Mouse (Mus musculus) limb, embryonic 11.5 days (tissue): ENCODE measurements around the gene Cpsf6. TPM values are rescaled to one million over a fixed set of nuclear protein-coding genes. Genes with fewer than 3 reads are reported as not detected.

ENCODE experiments used
- ATAC-seq: fragments of 200-750 bp; cut with Nextera tagmentation; 2 replicates; pipeline ENCODE4 v1.8.0; 2017; ENCODE audit warnings: low read depth; ENCODE audit not compliant: insufficient number of reproducible peaks, low FRiP score, low TSS enrichment
- DNase-seq: peaks from one replicate; pipeline ENCODE4 v3.0.0-alpha.2; 2015; ENCODE audit warnings: low spot score
- H3K27ac ChIP-seq: fragments of 300-500 bp; sonication (generic); replicated peaks from 2 replicates; pipeline ENCODE4 v1.5.1; 2014; ENCODE audit warnings: low read depth, mild to moderate bottlenecking, low read length
- H3K27me3 ChIP-seq: fragments of 300-500 bp; sonication (generic); 2 replicates; pipeline ENCODE4 v1.6.1; 2014; ENCODE audit warnings: mild to moderate bottlenecking, low read length, mixed read lengths; ENCODE audit not compliant: control insufficient read depth, insufficient read depth
- H3K36me3 ChIP-seq: fragments of 300-500 bp; sonication (generic); 2 replicates; pipeline ENCODE4 v1.6.1; 2014; ENCODE audit warnings: mild to moderate bottlenecking, low read length, moderate library complexity, mixed read lengths; ENCODE audit not compliant: control insufficient read depth, insufficient read depth
- H3K4me1 ChIP-seq: fragments of 300-500 bp; sonication (generic); 2 replicates; pipeline ENCODE4 v1.6.1; 2014; ENCODE audit warnings: low read length, mixed read lengths; ENCODE audit not compliant: control insufficient read depth, insufficient read depth
- H3K4me2 ChIP-seq: fragments of 300-500 bp; sonication (generic); 2 replicates; pipeline ENCODE4 v1.6.1; 2014; ENCODE audit warnings: low read depth, mild to moderate bottlenecking, moderate library complexity; ENCODE audit not compliant: severe bottlenecking
- H3K4me3 ChIP-seq: fragments of 300-500 bp; sonication (generic); 2 replicates; pipeline ENCODE4 v1.5.1; 2014; ENCODE audit warnings: low read depth, low read length
- H3K9ac ChIP-seq: fragments of 300-500 bp; sonication (generic); 2 replicates; pipeline ENCODE4 v1.6.1; 2014; ENCODE audit warnings: mild to moderate bottlenecking, low read length
- H3K9me3 ChIP-seq: fragments of 300-500 bp; sonication (generic); 2 replicates; pipeline ENCODE4 v1.6.1; 2016; ENCODE audit warnings: low read length; ENCODE audit not compliant: control insufficient read depth
- WGBS: fragments of 180-500 bp; shearing (Covaris S2); extraction: QIAGEN DNeasy Blood & Tissue Kit; methylation state at CpG from one replicate; pipeline ENCODE4 v1.1.7; 2014; 5-methylcytosine and 5-hydroxymethylcytosine counted together
- polyA plus RNA-seq: library from polyadenylated mRNA; unstranded; fragments of >200 nt; fragmentation: Nextera tagmentation; extraction: Ambion mirVana; gene quantifications from 2 replicates; pipeline ENCODE4 v1.2.1, GENCODE M21; 2014

Gene Cpsf6
- polyA plus RNA-seq, 1 experiment from 2014 or later: 225 TPM

DNA sequence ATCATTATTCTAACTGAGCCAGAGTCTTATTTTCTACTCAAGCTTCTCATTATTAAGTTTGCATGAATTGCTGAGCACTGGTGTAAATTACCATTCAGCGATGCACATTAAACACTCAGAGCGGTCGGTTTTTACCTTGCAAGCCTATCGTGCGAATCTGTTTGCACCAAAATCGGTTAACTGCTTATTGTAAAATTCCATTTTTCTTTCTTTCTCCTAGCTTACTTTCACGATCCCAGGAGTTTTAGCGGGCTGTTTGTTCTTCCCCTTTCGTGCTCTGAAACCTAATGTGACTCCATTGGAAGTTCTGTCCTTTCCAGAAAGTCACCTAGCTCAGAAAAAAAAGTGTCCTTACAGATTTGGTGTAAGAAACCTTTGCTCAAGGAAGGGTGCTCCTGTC, 36.3 kb upstream of the Cpsf6 start:
- Histone ChIP-seq H3K9ac (no peak overlapping the region), H3K27me3 (no peaks in the 10 kb centered on the region), H3K36me3 (no peaks in the 10 kb centered on the region), H3K4me3 (no peak overlapping the region), H3K4me1 (no peaks in the 10 kb centered on the region; the same call in 1 of the 2 replicates), H3K9me3 (no peaks in the 10 kb centered on the region), H3K4me2 (no peak overlapping the region), H3K27ac (no peak overlapping the region)
- WGBS: 88% methylated on average over 9 of the region's 9 CpGs
- ATAC-seq: no peak
- no peak for DNase-seq

GRCm38 (mm10) chr10:117415364-117416057, 35.7 kb upstream of the Cpsf6 start:
- Histone ChIP-seq H3K9ac (no peak overlapping the region), H3K27ac (no peak overlapping the region), H3K9me3 (no peaks in the 10 kb centered on the region), H3K36me3 (no peaks in the 10 kb centered on the region), H3K4me3 (no peak overlapping the region), H3K4me2 (no peak overlapping the region), H3K27me3 (no peaks in the 10 kb centered on the region), H3K4me1 (no peaks in the 10 kb centered on the region; the same call in 1 of the 2 replicates)
- WGBS: 91% methylated on average over 6 of the region's 6 CpGs
- ATAC-seq (no peak), DNase-seq (no peak)

DNA sequence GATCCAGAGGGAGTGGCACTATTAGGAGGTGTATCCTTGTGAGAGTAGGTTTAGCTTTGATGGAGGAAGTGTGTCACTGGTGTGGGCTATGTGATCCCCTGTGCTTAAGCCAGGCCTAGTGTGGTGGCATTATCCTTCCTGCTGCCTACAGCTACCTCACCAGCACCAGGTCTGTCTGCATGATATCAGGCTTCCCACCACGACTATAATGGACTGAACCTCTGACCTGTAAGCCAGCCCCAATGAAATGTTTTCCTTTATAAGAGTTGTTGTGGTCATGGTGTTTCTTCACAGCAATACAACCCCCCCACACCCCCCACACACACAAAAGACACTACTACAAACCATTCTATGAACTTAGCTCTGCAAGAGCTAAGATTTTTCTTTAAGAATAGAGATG, 34.9 kb upstream of the Cpsf6 start:
- 77% methylated on average over 1 of the region's 1 CpGs for WGBS
- H3K9me3 ChIP-seq: no peaks in the 10 kb centered on the region
- DNase-seq: no peak
- H3K4me2 ChIP-seq: no peak overlapping the region
- H3K27me3 ChIP-seq: no peaks in the 10 kb centered on the region
- no peaks in the 10 kb centered on the region; the same call in 1 of the 2 replicates for H3K4me1 ChIP-seq
- H3K27ac ChIP-seq: no peak overlapping the region
- no peak for ATAC-seq
- H3K9ac ChIP-seq: no peak overlapping the region
- H3K4me3 ChIP-seq: no peak overlapping the region
- H3K36me3 ChIP-seq: no peaks in the 10 kb centered on the region

DNA sequence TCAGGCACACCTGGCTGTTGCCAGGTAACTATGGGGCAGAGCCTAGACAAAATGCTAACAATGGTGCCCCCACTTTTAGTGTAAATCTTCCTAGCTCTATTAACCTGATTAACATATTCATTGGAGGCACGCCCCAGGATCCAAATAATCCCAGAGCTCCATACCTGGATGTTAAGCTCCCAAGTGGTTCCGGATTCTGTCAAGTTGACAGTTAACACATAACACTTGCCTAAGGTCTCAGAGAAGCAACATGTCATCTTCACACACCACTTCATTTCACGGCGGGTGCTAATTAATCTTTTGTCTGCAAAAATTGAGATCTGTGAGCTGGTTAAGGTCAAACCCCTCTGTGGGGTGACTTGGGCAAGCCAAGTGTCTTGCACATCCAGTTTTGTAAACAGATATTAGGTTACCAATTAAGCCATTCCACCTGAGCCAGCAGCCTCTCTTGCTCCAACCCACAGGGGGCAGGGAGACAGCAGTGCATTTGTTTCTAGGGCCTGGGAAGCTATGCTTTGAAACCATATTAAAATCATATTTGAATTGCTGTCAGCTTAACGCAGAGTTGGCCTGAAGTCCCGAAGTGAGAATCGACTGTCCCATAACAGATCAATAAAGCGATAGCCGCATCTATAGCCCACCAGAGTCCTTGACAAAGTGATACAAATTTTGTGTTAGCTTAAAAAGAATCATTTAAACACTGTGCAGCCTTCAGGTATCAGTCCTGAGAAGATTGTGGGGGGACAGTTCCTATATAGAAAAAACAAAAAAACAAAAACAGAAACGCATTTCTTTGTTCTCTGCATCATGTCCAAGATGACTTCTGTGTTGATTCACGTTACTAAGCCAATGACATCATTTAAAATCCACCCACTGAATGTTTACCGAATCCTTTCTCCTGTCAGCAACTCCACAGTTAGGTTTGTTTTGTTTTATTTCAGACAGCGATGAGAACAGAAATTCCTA, 34.0 kb upstream of the Cpsf6 start:
- no peak overlapping the region for H3K27ac ChIP-seq
- no peaks in the 10 kb centered on the region; the same call in 1 of the 2 replicates for H3K4me1 ChIP-seq
- DNase-seq (no peak), ATAC-seq (no peak)
- WGBS: 82% methylated on average over 13 of the region's 13 CpGs
- H3K4me2 ChIP-seq: no peak overlapping the region
- no peaks in the 10 kb centered on the region for H3K27me3 ChIP-seq
- H3K9me3 ChIP-seq: no peaks in the 10 kb centered on the region
- no peak overlapping the region for H3K4me3 ChIP-seq
- H3K9ac ChIP-seq: no peak overlapping the region
- no peaks in the 10 kb centered on the region for H3K36me3 ChIP-seq

GRCm38 (mm10) chr10:117412474-117413057, 32.8 kb upstream of the Cpsf6 start:
- Histone ChIP-seq H3K9me3 (no peaks in the 10 kb centered on the region), H3K4me2 (no peak overlapping the region)
- 81% methylated on average over 7 of the region's 7 CpGs for WGBS

GRCm38 (mm10) chr10:117411716-117412473, 32.1 kb upstream of the Cpsf6 start:
- H3K9me3 ChIP-seq: no peaks in the 10 kb centered on the region
- no peak overlapping the region for H3K27ac ChIP-seq
- WGBS: 34% methylated on average over 16 of the region's 16 CpGs
- no peak overlapping the region for H3K4me3 ChIP-seq
- H3K36me3 ChIP-seq: no peaks in the 10 kb centered on the region
- DNase-seq (no peak), ATAC-seq (no peak)
- no peak overlapping the region for H3K4me2 ChIP-seq
- no peaks in the 10 kb centered on the region for H3K27me3 ChIP-seq
- H3K4me1 ChIP-seq: no peaks in the 10 kb centered on the region; the same call in 1 of the 2 replicates
- H3K9ac ChIP-seq: no peak overlapping the region

More at GRCm38 (mm10) chr10:117412474-117413057, 32.8 kb upstream of the Cpsf6 start:
- Histone ChIP-seq H3K4me1 (no peaks in the 10 kb centered on the region; the same call in 1 of the 2 replicates), H3K27ac (no peak overlapping the region), H3K9ac (no peak overlapping the region), H3K27me3 (no peaks in the 10 kb centered on the region), H3K36me3 (no peaks in the 10 kb centered on the region), H3K4me3 (no peak overlapping the region)
- DNase-seq (no peak), ATAC-seq (no peak)

- H3K9me3 ChIP-seq: no peaks in the 10 kb centered on the region
- no peak for ATAC-seq
- H3K9ac ChIP-seq: no peak overlapping the region
- no peak overlapping the region for H3K4me3 ChIP-seq
- H3K27me3 ChIP-seq: no peaks in the 10 kb centered on the region
- no peak for DNase-seq
- H3K36me3 ChIP-seq: no peaks in the 10 kb centered on the region
- H3K4me1 ChIP-seq: no peaks in the 10 kb centered on the region; the same call in 1 of the 2 replicates
- H3K4me2 ChIP-seq: no peak overlapping the region
- WGBS: 73% methylated on average over 6 of the region's 6 CpGs
- H3K27ac ChIP-seq: no peak overlapping the region
Measured at GRCm38 (mm10) chr10:117411131-117411530, 31.3 kb upstream of the Cpsf6 start.
